Mouse (Mus musculus): ENCODE results near the gene Dnajc3.

- no peak for TF ChIP-seq GATA1 (IDR thresholded peaks at IDR 0.05; ENCODE audit: borderline replicate concordance, low read length)
- TF ChIP-seq FLI1 (IDR thresholded peaks at IDR 0.05; ENCODE audit: low read length): no peak
These were observed 75.8 kb downstream of the Dnajc3 start for GRCm38 (mm10) chr14:119013549-119013948.

Data from megakaryocyte, embryonic 14.5 days (primary cell).